Mouse (Mus musculus): ENCODE results near the gene Gm45711. TPM values are rescaled to one million over a fixed set of nuclear protein-coding genes. Genes with fewer than 3 reads are reported as not detected.
"Not testable (repeated sequence)": the region's sequence is repeated elsewhere in the genome, so short reads cannot be mapped to it uniquely, and the experiment has no call there.

The Gm45711 gene
- polyA plus RNA-seq, 1 experiment from 2014 or later: not detected

- H3K36me3 ChIP-seq: no peaks in the 10 kb centered on the region
- no peak overlapping the region for H3K27ac ChIP-seq
- H3K9me3 ChIP-seq (replicated peaks): no peaks in the 10 kb centered on the region
- H3K27me3 ChIP-seq: no peaks in the 10 kb centered on the region
- H3K4me2 ChIP-seq: no peak overlapping the region
- no peaks in the 10 kb centered on the region for H3K4me1 ChIP-seq (replicated peaks)
- ATAC-seq (replicated peaks; ENCODE audit: insufficient number of reproducible peaks, insufficient read depth, low FRiP score, low read depth): no peak
- H3K9ac ChIP-seq: no peak overlapping the region
- 52% methylated on average over 4 of the region's 4 CpGs for WGBS
- H3K4me3 ChIP-seq: no peak overlapping the region
These were observed 3.4 kb upstream of the Gm45711 start for GRCm38 (mm10) chr8:104313311-104313710.

- not testable (repeated sequence) for H3K27me3 ChIP-seq; H3K9me3 ChIP-seq (replicated peaks); H3K4me2 ChIP-seq; H3K4me1 ChIP-seq (replicated peaks); H3K4me3 ChIP-seq; H3K36me3 ChIP-seq; H3K9ac ChIP-seq; H3K27ac ChIP-seq; ATAC-seq (replicated peaks; ENCODE audit: insufficient number of reproducible peaks, insufficient read depth, low FRiP score, low read depth)
- 75% methylated on average over 3 of the region's 3 CpGs for WGBS
These were observed 2.1 kb upstream of the Gm45711 start for GRCm38 (mm10) chr8:104312023-104312422.

- 44% methylated on average over 6 of the region's 6 CpGs for WGBS
- H3K27ac ChIP-seq; H3K9ac ChIP-seq; H3K27me3 ChIP-seq; ATAC-seq (replicated peaks; ENCODE audit: insufficient number of reproducible peaks, insufficient read depth, low FRiP score, low read depth); H3K9me3 ChIP-seq (replicated peaks); H3K4me2 ChIP-seq; H3K36me3 ChIP-seq; H3K4me1 ChIP-seq (replicated peaks); H3K4me3 ChIP-seq: not testable (repeated sequence)
These were observed 1.5 kb downstream of the Gm45711 start for GRCm38 (mm10) chr8:104308341-104308740.

- H3K36me3 ChIP-seq: no peaks in the 10 kb centered on the region
- H3K4me3 ChIP-seq: no peak overlapping the region
- ATAC-seq (replicated peaks; ENCODE audit: insufficient number of reproducible peaks, insufficient read depth, low FRiP score, low read depth): no peak
- H3K4me2 ChIP-seq: no peak overlapping the region
- H3K4me1 ChIP-seq (replicated peaks): no peaks in the 10 kb centered on the region
- H3K9me3 ChIP-seq (replicated peaks): no peaks in the 10 kb centered on the region
- no peak overlapping the region for H3K27ac ChIP-seq
- WGBS: 80% methylated on average over 11 of the region's 11 CpGs
- no peaks in the 10 kb centered on the region for H3K27me3 ChIP-seq
- H3K9ac ChIP-seq: no peak overlapping the region
These were observed 4.9 kb downstream of the Gm45711 start for GRCm38 (mm10) chr8:104304962-104305361.

- ATAC-seq (replicated peaks; ENCODE audit: insufficient number of reproducible peaks, insufficient read depth, low FRiP score, low read depth); H3K4me2 ChIP-seq; H3K4me1 ChIP-seq (replicated peaks); H3K9me3 ChIP-seq (replicated peaks); H3K4me3 ChIP-seq; H3K9ac ChIP-seq; H3K36me3 ChIP-seq; H3K27me3 ChIP-seq; H3K27ac ChIP-seq: not testable (repeated sequence)
- WGBS: 79% methylated on average over 4 of the region's 4 CpGs
These were observed 7.3 kb downstream of the Gm45711 start for GRCm38 (mm10) chr8:104302536-104302935.

- not testable (repeated sequence) for H3K27me3 ChIP-seq; H3K4me2 ChIP-seq; H3K4me3 ChIP-seq; H3K9me3 ChIP-seq (replicated peaks); H3K4me1 ChIP-seq (replicated peaks); ATAC-seq (replicated peaks; ENCODE audit: insufficient number of reproducible peaks, insufficient read depth, low FRiP score, low read depth); H3K9ac ChIP-seq; H3K27ac ChIP-seq; H3K36me3 ChIP-seq
- WGBS: 22% methylated on average over 3 of the region's 3 CpGs
These were observed 8.3 kb downstream of the Gm45711 start for GRCm38 (mm10) chr8:104301577-104301976.

GRCm38 (mm10) chr8:104294396-104294795, 15.5 kb downstream of the Gm45711 start:
- no peaks in the 10 kb centered on the region for H3K4me1 ChIP-seq (replicated peaks)
- H3K4me3 ChIP-seq: no peak overlapping the region
- H3K36me3 ChIP-seq: no peaks in the 10 kb centered on the region
- no peak for ATAC-seq (replicated peaks; ENCODE audit: insufficient number of reproducible peaks, insufficient read depth, low FRiP score, low read depth)
- no peak overlapping the region for H3K9ac ChIP-seq
- no peak overlapping the region for H3K4me2 ChIP-seq
- no peak overlapping the region for H3K27ac ChIP-seq
- H3K9me3 ChIP-seq (replicated peaks): no peaks in the 10 kb centered on the region
- H3K27me3 ChIP-seq: no peaks in the 10 kb centered on the region
- 78% methylated on average over 1 of the region's 1 CpGs for WGBS

- not testable (repeated sequence) for H3K27me3 ChIP-seq; H3K9me3 ChIP-seq (replicated peaks); H3K27ac ChIP-seq; H3K4me1 ChIP-seq (replicated peaks); H3K36me3 ChIP-seq; H3K4me2 ChIP-seq; H3K4me3 ChIP-seq; ATAC-seq (replicated peaks; ENCODE audit: insufficient number of reproducible peaks, insufficient read depth, low FRiP score, low read depth); H3K9ac ChIP-seq
- 84% methylated on average over 12 of the region's 12 CpGs for WGBS
These were observed 16.8 kb downstream of the Gm45711 start, which contains the start of gene Cmtm2a for GRCm38 (mm10) chr8:104293081-104293480. Gene Cmtm2a (minus strand): TSS chr8:104293181.

GRCm38 (mm10) chr8:104268937-104269440, 40.9 kb downstream of the Gm45711 start:
- no peaks in the 10 kb centered on the region for H3K4me1 ChIP-seq (replicated peaks)
- no peaks in the 10 kb centered on the region for H3K27me3 ChIP-seq
- WGBS: 72% methylated on average over 6 of the region's 6 CpGs
- no peaks in the 10 kb centered on the region for H3K9me3 ChIP-seq (replicated peaks)
- peaks cover under 1% of the 10 kb centered on the region; the same call in 1 of the 2 replicates for H3K36me3 ChIP-seq
- H3K27ac ChIP-seq: no peak overlapping the region
- ATAC-seq (replicated peaks; ENCODE audit: insufficient number of reproducible peaks, insufficient read depth, low FRiP score, low read depth): no peak
- H3K4me2 ChIP-seq: no peak overlapping the region
- H3K4me3 ChIP-seq: no peak overlapping the region
- no peak overlapping the region for H3K9ac ChIP-seq

GRCm38 (mm10) chr8:104268368-104268767, 41.5 kb downstream of the Gm45711 start:
- no peaks in the 10 kb centered on the region for H3K9me3 ChIP-seq (replicated peaks)
- no peak overlapping the region for H3K27ac ChIP-seq
- H3K36me3 ChIP-seq: peaks cover 7% of the 10 kb centered on the region; the same call in 1 of the 2 replicates

GRCm38 (mm10) chr8:104264271-104264935, 45.5 kb downstream of the Gm45711 start:
- not testable (repeated sequence) for H3K27ac ChIP-seq; H3K9me3 ChIP-seq (replicated peaks); ATAC-seq (replicated peaks; ENCODE audit: insufficient number of reproducible peaks, insufficient read depth, low FRiP score, low read depth); H3K27me3 ChIP-seq; H3K4me3 ChIP-seq; H3K9ac ChIP-seq; H3K4me1 ChIP-seq (replicated peaks); H3K36me3 ChIP-seq; H3K4me2 ChIP-seq
- 97% methylated on average over 22 of the region's 22 CpGs for WGBS

More at GRCm38 (mm10) chr8:104268368-104268767, 41.5 kb downstream of the Gm45711 start:
- no peaks in the 10 kb centered on the region for H3K27me3 ChIP-seq
- H3K4me3 ChIP-seq: no peak overlapping the region
- no peak overlapping the region for H3K4me2 ChIP-seq
- H3K9ac ChIP-seq: no peak overlapping the region
- H3K4me1 ChIP-seq (replicated peaks): no peaks in the 10 kb centered on the region
- ATAC-seq (replicated peaks; ENCODE audit: insufficient number of reproducible peaks, insufficient read depth, low FRiP score, low read depth): no peak

- not testable (repeated sequence) for H3K9me3 ChIP-seq (replicated peaks); H3K27me3 ChIP-seq; ATAC-seq (replicated peaks; ENCODE audit: insufficient number of reproducible peaks, insufficient read depth, low FRiP score, low read depth); H3K27ac ChIP-seq; H3K4me2 ChIP-seq; H3K4me3 ChIP-seq; H3K9ac ChIP-seq; H3K4me1 ChIP-seq (replicated peaks)
- peaks cover 28% of the 10 kb centered on the region for H3K36me3 ChIP-seq
- 90% methylated on average over 5 of the region's 5 CpGs for WGBS
These were observed 48.1 kb downstream of the Gm45711 start for GRCm38 (mm10) chr8:104261802-104262201.
